Mouse (Mus musculus) embryonic facial prominence, embryonic 10.5 days (tissue): ENCODE data around the gene Rapgef2. TPM values are rescaled to one million over a fixed set of nuclear protein-coding genes. Genes with fewer than 3 reads are reported as not detected.
A peak's percentile ranks its signal among the peaks of the same experiment; 100 is the strongest.

Source experiments
- DNase-seq: peaks from one replicate; pipeline ENCODE4 v3.0.0-alpha.2; 2017; ENCODE audit warnings: low spot score
- H3K27ac ChIP-seq: fragments of 300-500 bp; sonication (generic); replicated peaks from 2 replicates; pipeline ENCODE4 v1.5.1; 2016; ENCODE audit warnings: mild to moderate bottlenecking
- H3K27me3 ChIP-seq: fragments of 300-500 bp; sonication (generic); replicated peaks from 2 replicates; pipeline ENCODE4 v1.6.1; 2016; ENCODE audit warnings: low read depth, mild to moderate bottlenecking; ENCODE audit not compliant: poor library complexity, severe bottlenecking
- H3K36me3 ChIP-seq: fragments of 300-500 bp; sonication (generic); replicated peaks from 2 replicates; pipeline ENCODE4 v1.6.1; 2016; ENCODE audit warnings: mild to moderate bottlenecking, moderate library complexity
- H3K4me1 ChIP-seq: fragments of 300-500 bp; sonication (generic); 2 replicates; pipeline ENCODE4 v1.6.1; 2016
- H3K4me3 ChIP-seq: fragments of 300-500 bp; sonication (generic); 2 replicates; pipeline ENCODE4 v1.5.1; 2016; ENCODE audit warnings: mild to moderate bottlenecking, moderate library complexity
- H3K9me3 ChIP-seq: fragments of 300-500 bp; sonication (generic); 2 replicates; pipeline ENCODE4 v1.6.1; 2016; ENCODE audit warnings: mild to moderate bottlenecking
- WGBS: fragments of 180-500 bp; shearing (Covaris S2); methylation state at CpG from one replicate; pipeline ENCODE4 v1.1.7; 2016; 5-methylcytosine and 5-hydroxymethylcytosine counted together
- polyA plus RNA-seq: library from polyadenylated mRNA; unstranded; fragments of >200 nt; fragmentation: Nextera tagmentation; extraction: Ambion mirVana; gene quantifications from 2 replicates; pipeline ENCODE4 v1.2.1, GENCODE M21; 2016

Rapgef2 gene
- polyA plus RNA-seq, 1 experiment from 2014 or later = 5.8 TPM

DNA sequence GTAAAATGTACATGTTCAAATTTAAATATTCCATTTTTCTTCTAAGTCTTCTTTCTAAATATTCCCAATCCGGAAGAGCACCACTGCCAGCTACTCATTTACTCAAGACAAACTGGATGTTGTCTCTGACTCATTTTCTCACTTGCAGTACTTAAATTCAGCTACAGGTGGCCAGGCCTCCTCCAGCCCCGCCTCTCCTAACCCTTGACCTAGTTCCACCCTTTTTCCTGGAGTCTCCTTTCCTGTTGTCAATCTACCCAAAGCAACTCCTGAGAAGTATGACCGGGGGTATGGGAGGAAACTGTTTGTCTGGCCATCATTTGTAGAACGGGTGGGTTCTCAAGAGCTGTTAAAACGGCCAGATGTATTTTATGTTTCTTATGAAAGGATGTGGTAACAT is 9.7 kb upstream of the Rapgef2 start:
- no peaks in the 10 kb centered on the region for H3K9me3 ChIP-seq
- H3K27me3 ChIP-seq = no peaks in the 10 kb centered on the region
- H3K27ac ChIP-seq = no peak overlapping the region
- no peak for DNase-seq
- peaks cover 7% of the 10 kb centered on the region for H3K4me1 ChIP-seq
- no peak overlapping the region for H3K4me3 ChIP-seq
- 58% methylated on average over 5 of the region's 5 CpGs for WGBS
- no peaks in the 10 kb centered on the region for H3K36me3 ChIP-seq

GRCm38 (mm10) chr3:79294701-79295100 is 8.4 kb upstream of the Rapgef2 start:
- Histone ChIP-seq H3K4me3 (no peak overlapping the region), H3K27ac (no peak overlapping the region), H3K9me3 (no peaks in the 10 kb centered on the region), H3K4me1 (peaks cover 7% of the 10 kb centered on the region), H3K36me3 (no peaks in the 10 kb centered on the region), H3K27me3 (no peaks in the 10 kb centered on the region)
- 92% methylated on average over 3 of the region's 3 CpGs for WGBS
- no peak for DNase-seq

DNA sequence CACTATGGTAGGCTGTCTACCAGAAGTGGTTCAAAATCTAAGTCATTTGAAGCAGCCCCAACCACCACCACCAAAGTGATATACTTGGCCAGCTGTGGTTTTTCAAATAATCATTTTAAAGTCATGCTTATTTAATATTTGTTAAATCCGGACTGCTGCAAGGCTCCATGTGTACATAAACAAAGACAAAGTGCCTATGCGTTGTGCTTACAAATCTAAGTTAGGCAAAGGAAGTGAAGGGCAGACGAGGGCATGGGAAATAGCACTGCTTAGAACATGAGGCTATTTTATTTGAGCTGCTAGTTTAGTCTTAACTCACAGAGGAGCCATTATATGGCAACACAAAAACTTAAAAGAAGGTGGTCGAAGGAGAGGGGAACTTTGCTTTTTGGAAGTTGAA is 6.7 kb upstream of the Rapgef2 start:
- peaks cover 13% of the 10 kb centered on the region for H3K27me3 ChIP-seq
- no peak overlapping the region for H3K4me3 ChIP-seq
- no peak overlapping the region for H3K27ac ChIP-seq
- H3K36me3 ChIP-seq = no peaks in the 10 kb centered on the region
- no peak for DNase-seq
- 53% methylated on average over 4 of the region's 4 CpGs for WGBS
- peaks cover 9% of the 10 kb centered on the region for H3K4me1 ChIP-seq
- H3K9me3 ChIP-seq = no peaks in the 10 kb centered on the region

DNA sequence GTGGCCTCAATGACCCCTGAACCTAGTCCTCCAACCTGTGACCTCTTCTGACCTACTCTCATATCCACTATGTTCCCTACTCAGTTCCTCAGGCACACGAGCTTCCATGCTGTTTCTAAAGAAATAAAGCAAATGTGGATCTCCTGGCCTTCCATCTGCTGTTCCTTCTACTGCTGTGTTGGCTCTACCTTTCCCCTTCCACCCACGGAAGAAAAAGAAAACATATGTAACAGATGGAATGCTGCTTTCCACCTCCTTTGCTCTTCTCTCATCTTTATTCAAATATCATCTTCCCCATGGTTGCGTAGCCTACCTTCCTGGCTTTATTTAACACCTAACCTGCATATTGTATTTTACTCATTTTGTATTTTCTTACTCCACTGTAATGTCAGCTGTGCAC is 2.7 kb upstream of the Rapgef2 start:
- DNase-seq = no peak
- peaks cover 15% of the 10 kb centered on the region for H3K27me3 ChIP-seq
- 75% methylated on average over 3 of the region's 3 CpGs for WGBS
- peaks cover 32% of the 10 kb centered on the region for H3K4me1 ChIP-seq
- no peaks in the 10 kb centered on the region for H3K9me3 ChIP-seq
- H3K27ac ChIP-seq = no peak overlapping the region
- H3K36me3 ChIP-seq = no peaks in the 10 kb centered on the region
- H3K4me3 ChIP-seq = no peak overlapping the region

DNA sequence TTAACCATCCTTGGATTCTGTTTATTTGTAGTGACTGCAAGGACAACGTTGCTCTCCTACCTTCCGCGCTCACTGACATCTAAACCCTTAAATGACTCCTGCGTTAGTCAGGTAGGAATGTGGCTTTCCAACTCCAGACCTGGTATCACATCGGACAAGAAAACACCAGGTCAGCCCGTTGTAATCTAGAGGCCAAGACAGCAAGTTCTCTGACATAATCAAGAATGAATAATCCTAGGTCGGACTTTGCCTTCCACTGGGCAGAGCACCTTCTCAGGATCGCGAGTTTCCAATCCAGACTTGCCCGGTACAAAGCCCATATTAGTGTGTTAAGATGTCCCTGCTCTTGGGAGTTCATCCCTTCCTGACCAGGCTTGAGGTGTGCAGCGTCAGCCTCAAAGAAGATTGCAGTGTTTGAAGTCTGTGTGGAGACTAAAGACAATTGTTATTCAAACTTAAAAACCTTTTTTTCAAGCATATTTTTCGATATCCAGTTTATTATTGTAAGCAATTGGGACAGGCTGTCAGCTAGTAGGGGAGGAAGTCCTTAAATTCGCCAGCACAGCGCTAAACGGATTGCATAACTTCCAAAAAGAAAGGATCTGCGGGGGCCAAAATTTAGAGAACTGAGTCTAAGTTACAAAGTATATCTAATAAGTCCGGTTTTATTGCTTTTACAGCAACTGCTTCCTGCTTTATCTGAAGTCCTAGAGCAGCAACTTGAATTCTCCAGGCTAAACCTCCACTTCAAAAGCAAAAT is 1.6 kb upstream of the Rapgef2 start:
- Histone ChIP-seq H3K4me3 (peak overlapping the region; percentile 93), H3K4me1 (peaks cover 44% of the 10 kb centered on the region), H3K9me3 (no peaks in the 10 kb centered on the region), H3K27me3 (peaks cover 15% of the 10 kb centered on the region), H3K27ac (peak overlapping the region; percentile 97), H3K36me3 (no peaks in the 10 kb centered on the region)
- no peak for DNase-seq
- 13% methylated on average over 17 of the region's 17 CpGs for WGBS

DNA sequence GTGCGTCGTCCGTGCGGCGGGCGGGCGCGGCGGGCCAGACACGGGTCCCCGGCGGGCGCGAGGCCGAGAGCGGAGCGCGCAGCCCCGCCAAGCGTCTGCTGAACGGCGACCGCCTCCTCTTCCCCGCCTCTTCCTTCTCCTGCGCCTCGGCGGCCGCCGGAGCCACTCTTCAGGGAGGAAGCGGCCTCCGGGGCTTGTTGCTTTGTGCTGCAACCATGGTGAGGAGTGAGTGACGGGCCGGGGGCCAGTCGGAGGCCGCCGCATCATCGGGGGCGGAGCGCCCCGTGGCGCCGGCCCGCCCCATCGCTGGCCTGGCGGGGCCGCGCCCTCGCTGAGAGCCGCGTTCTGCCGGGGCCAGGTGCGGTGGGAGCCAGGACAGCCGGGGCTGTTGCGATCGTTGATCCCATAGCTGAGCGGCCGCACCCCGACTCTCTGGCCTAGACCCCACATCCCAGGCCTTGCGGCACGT is 825 bp upstream of the Rapgef2 start:
- Histone ChIP-seq H3K27me3 (peaks cover 15% of the 10 kb centered on the region), H3K9me3 (no peaks in the 10 kb centered on the region), H3K27ac (peak overlapping the region; percentile 97), H3K36me3 (no peaks in the 10 kb centered on the region), H3K4me1 (peaks cover 51% of the 10 kb centered on the region), H3K4me3 (peak overlapping the region; percentile 93)
- WGBS = under 1% methylated on average over 60 of the region's 60 CpGs
- DNase-seq = peak; percentile 96

DNA sequence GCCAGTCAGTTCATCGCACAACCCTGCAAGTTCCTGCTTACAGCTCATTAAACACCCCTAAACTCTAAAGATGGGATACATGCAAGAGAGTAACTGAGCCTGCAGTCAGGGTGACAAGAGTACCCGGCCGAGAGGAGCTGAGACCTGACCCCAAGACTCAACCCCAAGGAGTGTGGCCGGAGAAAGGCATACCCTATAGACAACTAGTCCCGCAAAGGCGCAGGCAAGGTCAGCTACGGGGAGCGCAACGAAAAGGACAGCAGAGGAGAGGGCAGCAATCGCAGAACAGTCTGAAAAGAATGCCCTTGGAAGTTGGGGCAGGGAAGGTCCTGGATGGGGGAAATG is 314 bp downstream of the Rapgef2 start:
- Histone ChIP-seq H3K4me1 (peaks cover 55% of the 10 kb centered on the region), H3K4me3 (peak overlapping the region; percentile 93), H3K9me3 (no peaks in the 10 kb centered on the region), H3K27me3 (peaks cover 15% of the 10 kb centered on the region), H3K36me3 (no peaks in the 10 kb centered on the region), H3K27ac (peak overlapping the region; percentile 97)
- DNase-seq = no peak
- WGBS = under 1% methylated on average over 10 of the region's 10 CpGs

GRCm38 (mm10) chr3:79285097-79285675 is 1.1 kb downstream of the Rapgef2 start:
- WGBS = 72% methylated on average over 13 of the region's 13 CpGs
- H3K4me3 ChIP-seq = peak overlapping the region; percentile 93
- DNase-seq = no peak
- H3K27ac ChIP-seq = no peak overlapping the region
- no peaks in the 10 kb centered on the region for H3K36me3 ChIP-seq
- peaks cover 55% of the 10 kb centered on the region for H3K4me1 ChIP-seq
- peaks cover 15% of the 10 kb centered on the region for H3K27me3 ChIP-seq
- no peaks in the 10 kb centered on the region for H3K9me3 ChIP-seq

GRCm38 (mm10) chr3:79283976-79284375 is 2.3 kb downstream of the Rapgef2 start:
- H3K9me3 ChIP-seq = no peaks in the 10 kb centered on the region
- 58% methylated on average over 3 of the region's 3 CpGs for WGBS
- DNase-seq = no peak

GRCm38 (mm10) chr3:79283031-79283430 is 3.3 kb downstream of the Rapgef2 start:
- no peak overlapping the region for H3K4me3 ChIP-seq
- no peak for DNase-seq
- WGBS = 37% methylated on average over 2 of the region's 2 CpGs
- no peak overlapping the region for H3K27ac ChIP-seq
- peaks cover 2% of the 10 kb centered on the region for H3K27me3 ChIP-seq
- no peaks in the 10 kb centered on the region for H3K9me3 ChIP-seq
- H3K4me1 ChIP-seq = peaks cover 56% of the 10 kb centered on the region
- H3K36me3 ChIP-seq = no peaks in the 10 kb centered on the region

More at GRCm38 (mm10) chr3:79283976-79284375, 2.3 kb downstream of the Rapgef2 start:
- Histone ChIP-seq H3K36me3 (no peaks in the 10 kb centered on the region), H3K27ac (no peak overlapping the region), H3K27me3 (peaks cover 12% of the 10 kb centered on the region), H3K4me1 (peaks cover 55% of the 10 kb centered on the region), H3K4me3 (peak overlapping the region; percentile 18; the same call in 1 of the 2 replicates)

DNA sequence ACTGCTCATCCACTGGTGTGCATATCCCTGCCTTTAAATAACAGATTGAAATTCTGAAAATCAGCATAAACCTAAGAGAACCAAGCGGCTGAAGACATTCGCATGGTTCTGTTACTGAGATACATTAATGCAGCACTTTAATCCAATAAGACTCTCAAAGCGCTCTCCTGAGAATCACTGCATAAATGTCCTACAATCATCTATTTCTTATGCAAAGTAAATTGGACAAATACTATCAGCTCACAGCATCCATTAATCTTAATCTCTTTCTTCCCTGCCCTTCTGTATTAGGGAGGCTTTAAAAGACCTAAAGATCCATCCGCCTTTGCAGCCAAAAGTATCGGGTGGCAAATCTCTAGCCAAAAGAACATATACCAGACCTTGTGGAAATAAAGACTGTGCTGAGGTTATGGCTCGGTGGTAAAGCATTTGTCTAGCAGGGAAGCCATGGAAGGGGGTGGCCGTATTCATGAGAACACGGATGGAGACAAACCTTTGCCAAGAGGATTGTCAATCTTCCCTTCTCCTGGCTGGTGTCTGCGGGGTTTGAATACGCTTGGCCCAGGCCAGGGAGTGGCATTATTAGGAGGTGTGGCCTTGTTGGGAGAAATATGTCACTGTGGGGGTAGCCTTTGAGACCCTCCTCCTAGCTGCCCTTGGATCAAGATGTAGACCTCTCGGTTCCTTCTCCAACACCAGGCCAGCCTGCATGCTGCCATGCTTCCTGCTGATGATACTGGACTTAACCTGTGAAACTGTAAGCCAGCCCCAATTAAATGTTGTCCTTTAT is 10.3 kb downstream of the Rapgef2 start:
- H3K36me3 ChIP-seq = no peaks in the 10 kb centered on the region
- no peak overlapping the region for H3K27ac ChIP-seq
- WGBS = 86% methylated on average over 11 of the region's 11 CpGs

GRCm38 (mm10) chr3:79273350-79273749 is 13.0 kb downstream of the Rapgef2 start:
- Histone ChIP-seq H3K27me3 (no peaks in the 10 kb centered on the region), H3K9me3 (no peaks in the 10 kb centered on the region), H3K27ac (no peak overlapping the region), H3K4me3 (no peak overlapping the region), H3K36me3 (no peaks in the 10 kb centered on the region), H3K4me1 (peaks cover 49% of the 10 kb centered on the region)
- 11% methylated on average over 1 of the region's 1 CpGs for WGBS
- no peak for DNase-seq

More for the DNA sequence above, 10.3 kb downstream of the Rapgef2 start:
- Histone ChIP-seq H3K4me1 (peaks cover 43% of the 10 kb centered on the region), H3K4me3 (no peak overlapping the region), H3K27me3 (no peaks in the 10 kb centered on the region), H3K9me3 (no peaks in the 10 kb centered on the region)
- no peak for DNase-seq
